In the genomic region with DNA sequence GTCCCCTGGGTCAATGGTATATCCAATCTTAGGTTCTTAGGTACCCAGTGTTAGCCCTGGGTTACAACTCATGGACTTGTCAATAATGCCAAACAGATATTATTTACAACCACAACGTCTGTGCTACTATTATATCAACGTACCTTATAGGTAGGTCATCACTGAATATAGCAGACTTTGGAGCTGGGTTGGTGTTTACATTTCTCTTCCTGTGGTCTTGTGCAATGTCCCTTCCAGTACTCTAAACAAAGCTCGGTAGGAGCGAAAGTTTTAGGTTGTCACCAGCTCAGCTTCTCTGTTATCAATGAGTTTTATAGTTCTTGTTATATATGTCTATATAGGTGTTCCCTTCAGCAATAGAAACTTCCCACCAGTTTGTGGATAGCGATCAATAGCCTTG, we compare ENCODE assay signal across 29 mouse cellular contexts.
"Had no signal": no experiment of that assay in that cellular context is flagged by ENCODE, and none has a peak within 500 bp of the region (broad histone marks: within the 10 kb centered on the region; RNA-seq: fewer than 3 reads in every experiment).

No protein-coding gene starts in this region.

- H3K9ac ChIP-seq: embryonic facial prominence, embryonic 12.5 days; embryonic facial prominence, embryonic 13.5 days; embryonic facial prominence, embryonic 15.5 days; forebrain, embryonic 12.5 days; forebrain, embryonic 13.5 days; forebrain, embryonic 15.5 days; forebrain, postnatal 0 days had no signal

- H3K4me1 ChIP-seq: embryonic facial prominence, embryonic 10.5 days; embryonic facial prominence, embryonic 12.5 days; embryonic facial prominence, embryonic 13.5 days; embryonic facial prominence, embryonic 15.5 days; forebrain, embryonic 10.5 days; forebrain, embryonic 12.5 days; forebrain, embryonic 13.5 days; forebrain, embryonic 15.5 days had no signal

- ATAC-seq: forebrain, embryonic 13.5 days; forebrain, embryonic 14.5 days; forebrain, embryonic 15.5 days; forebrain, embryonic 16.5 days; forebrain, postnatal 0 days had no signal

- H3K27ac ChIP-seq: embryonic facial prominence, embryonic 10.5 days; embryonic facial prominence, embryonic 12.5 days; embryonic facial prominence, embryonic 13.5 days; embryonic facial prominence, embryonic 15.5 days; forebrain, embryonic 10.5 days; forebrain, embryonic 12.5 days; forebrain, embryonic 13.5 days; forebrain, embryonic 15.5 days; gastrocnemius, adult 2 months; heart, adult 2 months had no signal

- DNase-seq: cerebellum, adult 2 months; cerebellum, adult 8-10 months; cerebellum, adult 9-10 months; cerebellum, adult 9-11 months; cerebellum, postnatal 10 days; cerebellum, postnatal 14 days; cerebellum, postnatal 25 days; cerebellum, postnatal 36 days; embryo, embryonic 11 days; forebrain, postnatal 0 days; gastrocnemius, adult 2 months; gastrocnemius, postnatal 10 days; gastrocnemius, postnatal 14 days; gastrocnemius, postnatal 25 days; gastrocnemius, postnatal 36 days; heart, adult 11 months; heart, adult 18-20 months; heart, adult 2 months had no signal

- H3K36me3 ChIP-seq: embryonic facial prominence, embryonic 10.5 days; embryonic facial prominence, embryonic 12.5 days; embryonic facial prominence, embryonic 13.5 days; embryonic facial prominence, embryonic 15.5 days; forebrain, embryonic 10.5 days; forebrain, embryonic 12.5 days; forebrain, embryonic 15.5 days had no signal

- H3K4me2 ChIP-seq: embryonic facial prominence, embryonic 12.5 days; embryonic facial prominence, embryonic 13.5 days; embryonic facial prominence, embryonic 15.5 days; forebrain, embryonic 12.5 days; forebrain, embryonic 13.5 days; forebrain, embryonic 15.5 days had no signal

- H3K9me3 ChIP-seq: embryonic facial prominence, embryonic 10.5 days; embryonic facial prominence, embryonic 12.5 days; embryonic facial prominence, embryonic 13.5 days; embryonic facial prominence, embryonic 15.5 days; forebrain, embryonic 10.5 days; forebrain, embryonic 12.5 days; forebrain, embryonic 13.5 days; forebrain, embryonic 15.5 days had no signal

- H3K27me3 ChIP-seq: embryonic facial prominence, embryonic 12.5 days; embryonic facial prominence, embryonic 13.5 days; embryonic facial prominence, embryonic 15.5 days; forebrain, embryonic 12.5 days; forebrain, embryonic 13.5 days; forebrain, embryonic 15.5 days had no signal

- H3K4me3 ChIP-seq: embryonic facial prominence, embryonic 10.5 days; embryonic facial prominence, embryonic 12.5 days; embryonic facial prominence, embryonic 13.5 days; embryonic facial prominence, embryonic 15.5 days; erythroblast, embryonic 14.5 days; forebrain, embryonic 10.5 days; forebrain, embryonic 12.5 days; forebrain, embryonic 13.5 days; forebrain, embryonic 15.5 days; gastrocnemius, adult 2 months; heart, adult 2 months had no signal
